Mouse (Mus musculus) kidney, adult 8-10 months (tissue): ENCODE data around the gene Arhgef28.

Source experiments
- DNase-seq, 2 experiments: peaks; one replicate each; pipeline ENCODE4 v3.0.0; 2022

The Arhgef28 gene

DNA sequence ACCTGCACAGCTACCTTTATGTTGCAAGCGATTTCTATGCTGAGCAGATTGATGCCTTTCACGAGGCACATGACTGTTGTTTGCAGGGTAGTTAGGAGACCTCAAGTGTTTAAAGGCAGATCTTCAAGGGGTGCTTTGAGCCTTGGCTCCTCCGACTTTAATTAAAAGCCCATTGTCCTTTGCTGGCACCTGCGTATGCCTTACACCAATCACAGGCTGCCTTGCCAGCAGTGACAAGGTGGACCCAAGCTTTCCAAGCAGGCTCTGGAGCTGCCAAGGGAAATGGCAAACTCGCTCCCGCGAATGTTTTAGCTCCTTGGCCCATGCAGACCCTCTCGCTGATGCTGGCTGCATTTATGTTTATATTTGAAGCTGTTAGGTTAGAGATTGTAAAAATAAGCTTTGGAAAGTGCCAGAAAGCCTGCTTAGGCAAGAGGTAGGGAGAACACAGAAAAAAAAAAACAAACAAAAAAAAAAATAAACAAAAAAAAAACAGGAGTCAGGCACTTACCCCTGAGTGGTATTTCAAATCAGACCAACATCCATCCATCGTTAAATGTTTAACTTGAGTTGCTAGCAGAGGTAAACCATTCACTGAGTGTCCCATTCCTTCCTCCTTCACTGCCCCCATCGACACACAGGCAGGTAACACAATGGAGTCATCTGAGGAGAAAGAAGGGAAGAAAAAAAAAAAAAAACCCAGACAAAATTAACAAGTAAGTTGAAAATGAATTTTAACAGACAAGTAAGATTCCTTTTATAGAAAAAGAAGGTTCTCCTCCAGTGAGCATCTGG is 313.0 kb downstream of the Arhgef28 start:
- peak; percentile 33 to 54 for DNase-seq

DNA sequence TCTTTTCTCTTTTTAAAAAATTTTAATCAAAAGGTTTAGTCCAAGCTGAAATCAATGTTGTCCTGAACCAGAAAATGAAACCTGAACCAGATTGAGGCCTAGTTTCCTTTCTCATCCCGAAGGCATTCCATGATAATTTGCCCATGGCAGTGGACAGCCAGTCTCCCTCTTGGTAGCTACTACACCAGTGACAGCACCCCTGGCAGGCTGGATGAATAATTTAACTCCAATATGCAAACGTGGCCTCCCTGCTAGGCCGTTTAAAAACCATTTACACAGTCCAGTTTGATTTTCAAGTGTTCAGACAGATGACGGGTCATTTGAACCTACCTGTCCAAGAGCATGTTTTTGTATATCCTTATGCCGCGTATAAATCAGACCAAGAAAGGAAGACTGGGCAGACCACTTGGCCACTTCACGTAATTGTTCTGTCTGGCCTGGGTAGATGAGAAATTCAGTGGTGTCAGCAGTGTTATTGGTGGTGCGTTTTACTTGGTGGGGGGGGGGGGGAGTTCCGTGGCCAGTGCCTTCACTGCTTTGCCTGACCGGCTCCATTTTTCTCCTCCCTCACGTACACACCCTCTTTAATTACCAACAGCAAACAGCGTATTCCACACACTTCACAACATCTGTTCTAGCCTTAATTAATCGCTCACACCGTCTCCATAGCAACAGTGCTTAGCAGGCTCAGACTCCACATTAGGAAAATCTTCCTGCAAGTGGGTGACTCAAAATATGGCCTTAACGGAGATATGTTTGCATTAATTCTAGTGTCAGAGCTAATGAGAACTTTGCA is 314.0 kb downstream of the Arhgef28 start:
- DNase-seq, result peak in 1 of 2 experiments; percentile 15

DNA sequence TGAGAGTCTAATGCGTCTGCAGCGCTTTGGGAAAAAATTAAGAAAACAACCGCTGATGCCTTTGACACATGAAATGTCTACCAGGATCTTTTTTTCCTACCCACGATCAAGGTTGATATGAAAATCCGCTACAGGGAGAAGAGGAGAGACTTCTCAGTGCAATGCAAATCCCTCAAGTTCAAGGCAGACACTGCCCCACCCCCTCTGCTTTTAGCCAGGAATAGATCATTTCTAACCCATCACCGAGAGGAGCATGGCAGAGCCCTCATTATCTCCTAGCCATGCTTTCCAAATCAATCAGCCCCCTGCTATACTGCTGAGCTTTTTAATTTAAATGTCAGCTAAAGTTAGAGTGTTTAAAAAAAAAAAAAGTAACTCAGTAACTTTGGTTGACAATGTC is 318.2 kb downstream of the Arhgef28 start:
- DNase-seq, result no peak

DNA sequence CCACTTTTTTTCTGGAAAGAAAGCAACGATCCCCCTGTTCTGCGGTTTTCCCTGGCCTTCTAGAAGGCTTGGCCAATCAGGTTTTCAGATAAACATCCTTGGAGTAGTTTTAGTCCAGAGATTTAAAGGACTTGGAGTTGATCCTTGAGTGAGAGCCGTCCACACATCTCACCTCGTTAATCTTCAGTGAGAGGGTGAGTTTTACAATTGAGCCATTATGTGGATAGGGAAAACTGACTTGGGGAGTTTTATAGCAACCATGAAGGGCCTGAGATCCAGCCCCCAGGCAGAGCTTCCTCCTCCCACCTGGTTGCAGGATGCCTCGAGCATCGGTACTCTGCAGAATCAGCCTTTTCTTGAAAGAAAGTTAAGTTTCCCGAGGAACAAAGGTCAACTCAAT is 318.7 kb downstream of the Arhgef28 start:
- DNase-seq, result no peak

DNA sequence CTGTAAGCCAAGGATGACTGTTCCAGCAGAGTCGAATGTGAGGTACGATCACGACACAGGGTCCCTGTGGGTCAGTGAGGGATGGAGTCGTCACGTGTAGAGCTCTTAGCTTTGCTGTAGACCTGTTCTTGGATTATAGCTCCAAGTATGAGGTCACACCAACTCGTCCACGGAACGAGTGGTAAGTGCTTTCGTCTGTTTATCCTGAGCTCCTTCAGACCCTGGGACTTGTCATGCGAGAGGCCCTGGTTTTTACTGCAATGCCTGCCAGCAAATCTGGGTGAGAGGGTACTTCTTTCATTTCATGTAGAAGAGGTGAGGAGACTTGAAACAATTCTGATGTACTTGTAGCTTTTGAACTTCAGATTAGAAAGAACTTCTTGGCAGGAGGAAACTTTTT is 322.6 kb downstream of the Arhgef28 start:
- no peak for DNase-seq

GRCm38 (mm10) chr13:97876450-97876849 is 329.8 kb downstream of the Arhgef28 start:
- DNase-seq, result no peak

DNA sequence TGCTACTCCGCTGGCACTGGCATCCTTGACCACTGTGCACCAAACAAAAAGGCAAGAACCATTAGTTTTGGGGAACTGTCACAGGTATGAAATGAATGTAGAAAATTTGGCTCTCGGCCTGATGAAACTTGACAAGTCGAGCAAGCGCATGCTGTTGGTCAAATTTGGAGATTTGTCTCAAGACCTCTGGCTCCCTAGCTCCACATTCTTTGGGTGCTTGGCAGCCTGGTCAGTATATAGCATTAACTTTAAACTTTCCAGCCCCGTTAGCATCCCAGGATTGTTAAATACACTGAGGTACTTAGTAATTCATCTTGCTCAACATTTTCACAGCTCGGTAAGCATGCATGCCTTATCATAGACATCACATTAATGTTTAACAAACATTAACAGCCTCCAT is 330.2 kb downstream of the Arhgef28 start:
- DNase-seq, result peak; percentile 21 to 59

GRCm38 (mm10) chr13:97869428-97869827 is 336.8 kb downstream of the Arhgef28 start:
- no peak for DNase-seq

- DNase-seq, result peak; percentile 32
These were observed 338.8 kb downstream of the Arhgef28 start for GRCm38 (mm10) chr13:97867322-97867962.

- DNase-seq, result no peak
These were observed 347.2 kb downstream of the Arhgef28 start for GRCm38 (mm10) chr13:97859071-97859470.

DNA sequence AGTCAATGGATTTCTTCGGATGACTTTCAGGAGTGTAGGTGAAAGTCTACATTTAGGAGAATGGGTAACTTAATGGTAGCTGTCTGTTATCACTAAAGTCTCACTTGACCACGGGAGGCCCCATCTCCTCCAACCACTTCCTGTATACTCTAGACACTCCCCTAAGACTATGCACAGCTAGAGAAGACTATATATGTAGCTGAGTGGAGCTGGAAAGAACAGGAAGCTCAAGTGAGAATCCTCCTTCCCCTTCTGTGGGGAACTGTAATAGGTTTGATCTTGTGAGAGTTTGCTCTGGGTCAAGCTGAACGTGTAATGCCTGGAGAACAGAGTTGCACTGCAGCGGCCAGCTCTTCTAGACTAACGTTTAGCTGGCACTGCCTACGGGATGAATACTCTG is 348.4 kb downstream of the Arhgef28 start:
- DNase-seq, result no peak

GRCm38 (mm10) chr13:97853356-97853968 is 352.8 kb downstream of the Arhgef28 start:
- DNase-seq, result no peak
